Mouse (Mus musculus) hindbrain, embryonic 15.5 days (tissue): ENCODE results near the gene Nell1. TPM values are rescaled to one million over a fixed set of nuclear protein-coding genes. Genes with fewer than 3 reads are reported as not detected.
A peak's percentile ranks its signal among the peaks of the same experiment; 100 is the strongest.

Experiments used
- ATAC-seq: fragments of 200-750 bp; cut with Nextera tagmentation; 2 replicates; pipeline ENCODE4 v1.8.0; 2017; ENCODE audit warnings: low read depth, moderate number of reproducible peaks, moderate TSS enrichment; ENCODE audit not compliant: low FRiP score
- H3K27ac ChIP-seq: fragments of 300-500 bp; sonication (generic); replicated peaks from 2 replicates; pipeline ENCODE4 v1.5.1; 2015; ENCODE audit warnings: mild to moderate bottlenecking, inconsistent platforms
- H3K27me3 ChIP-seq: fragments of 300-500 bp; sonication (generic); 2 replicates; pipeline ENCODE4 v1.6.1; 2015; ENCODE audit warnings: control low read depth, inconsistent platforms
- H3K36me3 ChIP-seq: fragments of 300-500 bp; sonication (generic); 2 replicates; pipeline ENCODE4 v1.6.1; 2015; ENCODE audit warnings: control low read depth, inconsistent platforms
- H3K4me1 ChIP-seq: fragments of 300-500 bp; sonication (generic); replicated peaks from 2 replicates; pipeline ENCODE4 v1.6.1; 2015; ENCODE audit warnings: control low read depth, inconsistent platforms
- H3K4me2 ChIP-seq: fragments of 300-500 bp; sonication (generic); 2 replicates; pipeline ENCODE4 v1.6.1; 2015; ENCODE audit warnings: moderate library complexity, mild to moderate bottlenecking, inconsistent platforms
- H3K4me3 ChIP-seq: fragments of 300-500 bp; sonication (generic); 2 replicates; pipeline ENCODE4 v1.5.1; 2015; ENCODE audit warnings: mild to moderate bottlenecking, inconsistent platforms
- H3K9ac ChIP-seq: fragments of 300-500 bp; sonication (generic); 2 replicates; pipeline ENCODE4 v1.6.1; 2015; ENCODE audit warnings: inconsistent platforms
- H3K9me3 ChIP-seq: fragments of 300-500 bp; sonication (generic); 2 replicates; pipeline ENCODE4 v1.6.1; 2016; ENCODE audit warnings: control low read depth, inconsistent platforms
- WGBS: fragments of 180-500 bp; shearing (Covaris S2); methylation state at CpG from one replicate; pipeline ENCODE4 v1.1.7; 2015; 5-methylcytosine and 5-hydroxymethylcytosine counted together
- polyA plus RNA-seq: library from polyadenylated mRNA; unstranded; fragments of >200 nt; fragmentation: Nextera tagmentation; extraction: Ambion mirVana; gene quantifications from 2 replicates; pipeline ENCODE4 v1.2.1, GENCODE M21; 2015

Gene Nell1
- polyA plus RNA-seq, 1 experiment from 2014 or later: 30.0 TPM

DNA sequence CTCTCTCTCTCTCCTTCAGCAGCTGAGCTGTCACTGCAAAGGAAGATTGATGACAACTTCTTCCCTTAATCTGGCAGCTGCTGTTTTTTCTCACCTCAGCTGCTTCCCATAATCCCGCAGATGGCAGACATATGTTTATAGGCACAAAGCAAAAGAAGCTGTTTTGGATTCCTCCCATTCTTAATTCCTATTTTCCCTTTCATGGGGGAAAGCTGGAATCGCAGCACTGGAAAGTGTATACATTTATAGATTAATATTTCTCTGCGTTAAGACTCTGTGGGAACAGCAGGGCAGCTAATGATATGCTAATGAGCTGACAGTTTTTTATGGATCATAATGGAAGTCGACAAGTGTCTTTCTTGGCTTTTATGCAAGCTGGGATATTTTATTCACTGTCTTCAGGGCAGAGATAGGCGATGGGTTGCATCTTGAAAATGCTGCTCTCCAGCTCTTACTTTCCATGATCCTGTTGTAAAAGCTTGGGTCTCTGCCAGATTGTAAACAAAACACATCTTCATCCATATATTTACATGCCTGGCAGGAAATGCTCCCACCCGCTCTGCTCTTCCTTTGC lies 236.1 kb downstream of the Nell1 start:
- Histone ChIP-seq H3K27me3 (no peaks in the 10 kb centered on the region), H3K9ac (no peak overlapping the region), H3K4me2 (peak overlapping the region; percentile 21), H3K9me3 (no peaks in the 10 kb centered on the region), H3K4me1 (peaks cover 14% of the 10 kb centered on the region), H3K27ac (peak overlapping the region; percentile 51; the same call in 1 of the 2 replicates), H3K4me3 (no peak overlapping the region), H3K36me3 (no peaks in the 10 kb centered on the region)
- peak; percentile 48 for ATAC-seq
- WGBS: 16% methylated on average over 6 of the region's 6 CpGs

DNA sequence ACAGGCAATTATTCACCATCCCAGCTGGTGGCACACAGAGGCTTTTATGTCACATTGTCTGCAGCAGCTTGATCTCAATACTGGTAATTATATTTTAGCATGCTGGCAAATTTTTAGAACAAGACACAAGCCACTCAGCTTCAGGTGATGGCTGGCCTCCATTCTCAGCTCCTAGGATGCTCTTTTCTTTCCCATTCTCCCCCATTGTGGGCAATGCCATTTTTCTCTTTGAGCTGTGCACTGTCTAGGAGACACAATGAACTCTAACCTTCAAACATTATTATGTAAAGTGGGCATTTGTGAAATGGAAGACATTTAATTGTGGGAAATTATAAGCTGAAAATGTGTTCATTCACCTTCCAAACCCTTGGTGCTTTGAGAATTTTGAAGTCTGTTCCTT lies 247.2 kb downstream of the Nell1 start:
- no peak overlapping the region for H3K4me2 ChIP-seq
- ATAC-seq: 0 out of 2 replicates have a peak, but pooled peaks have one; percentile 56
- H3K9ac ChIP-seq: no peak overlapping the region
- 0 out of 2 replicates have a peak, but pooled peaks cover 3% of the 10 kb centered on the region for H3K27me3 ChIP-seq
- H3K9me3 ChIP-seq: no peaks in the 10 kb centered on the region
- no peak overlapping the region for H3K27ac ChIP-seq
- 0 out of 2 replicates have a peak, but pooled peaks cover 5% of the 10 kb centered on the region for H3K4me1 ChIP-seq
- H3K4me3 ChIP-seq: no peak overlapping the region
- H3K36me3 ChIP-seq: no peaks in the 10 kb centered on the region

DNA sequence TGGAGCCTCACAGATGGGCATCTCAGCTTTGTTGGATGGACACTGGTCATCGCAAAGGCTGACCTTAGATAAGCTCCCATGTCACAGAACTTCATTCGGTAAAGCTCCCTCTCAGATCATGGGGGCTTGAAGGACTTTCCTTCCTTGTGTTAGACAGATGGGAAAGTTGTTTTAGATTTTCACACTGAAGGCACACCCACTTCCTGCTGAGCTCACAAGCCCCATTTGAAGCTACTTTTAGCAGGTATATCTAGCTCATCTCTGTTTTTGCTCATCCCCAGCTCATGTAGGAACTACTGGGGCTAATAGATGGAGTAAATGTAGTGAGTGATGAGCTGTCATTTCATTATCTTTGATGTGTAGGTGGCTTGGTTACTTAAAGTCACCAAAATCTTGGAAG lies 252.0 kb downstream of the Nell1 start:
- no peak for ATAC-seq
- H3K9ac ChIP-seq: no peak overlapping the region
- H3K4me3 ChIP-seq: no peak overlapping the region
- H3K36me3 ChIP-seq: no peaks in the 10 kb centered on the region
- H3K27ac ChIP-seq: no peak overlapping the region
- WGBS: 94% methylated on average over 2 of the region's 2 CpGs
- no peak overlapping the region for H3K4me2 ChIP-seq
- no peaks in the 10 kb centered on the region for H3K4me1 ChIP-seq
- H3K27me3 ChIP-seq: 0 out of 2 replicates have a peak, but pooled peaks cover 3% of the 10 kb centered on the region
- H3K9me3 ChIP-seq: no peaks in the 10 kb centered on the region

DNA sequence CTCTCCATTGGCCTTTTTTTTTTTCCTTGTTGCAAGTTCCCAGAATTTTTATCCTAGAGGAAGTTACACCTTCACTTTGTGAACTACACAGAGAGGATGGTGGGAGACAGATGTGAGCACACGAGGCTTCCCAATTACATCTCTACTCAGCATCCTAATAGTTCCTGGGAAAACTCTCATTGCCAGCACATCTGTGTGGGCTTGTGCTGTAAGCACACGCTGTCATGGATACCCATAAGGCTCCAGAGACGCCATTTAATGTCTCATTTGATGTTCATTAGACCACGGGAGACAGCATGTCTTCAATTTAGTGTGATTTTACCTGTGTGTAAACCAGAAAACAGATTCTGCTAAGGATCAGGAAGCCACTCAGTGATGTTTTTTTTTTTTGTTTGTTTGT lies 253.6 kb downstream of the Nell1 start:
- no peaks in the 10 kb centered on the region for H3K4me1 ChIP-seq
- H3K9ac ChIP-seq: no peak overlapping the region
- 58% methylated on average over 4 of the region's 4 CpGs for WGBS
- no peaks in the 10 kb centered on the region for H3K9me3 ChIP-seq
- H3K27me3 ChIP-seq: no peaks in the 10 kb centered on the region
- no peak for ATAC-seq
- no peak overlapping the region for H3K4me2 ChIP-seq
- H3K27ac ChIP-seq: no peak overlapping the region
- H3K4me3 ChIP-seq: no peak overlapping the region
- H3K36me3 ChIP-seq: no peaks in the 10 kb centered on the region

DNA sequence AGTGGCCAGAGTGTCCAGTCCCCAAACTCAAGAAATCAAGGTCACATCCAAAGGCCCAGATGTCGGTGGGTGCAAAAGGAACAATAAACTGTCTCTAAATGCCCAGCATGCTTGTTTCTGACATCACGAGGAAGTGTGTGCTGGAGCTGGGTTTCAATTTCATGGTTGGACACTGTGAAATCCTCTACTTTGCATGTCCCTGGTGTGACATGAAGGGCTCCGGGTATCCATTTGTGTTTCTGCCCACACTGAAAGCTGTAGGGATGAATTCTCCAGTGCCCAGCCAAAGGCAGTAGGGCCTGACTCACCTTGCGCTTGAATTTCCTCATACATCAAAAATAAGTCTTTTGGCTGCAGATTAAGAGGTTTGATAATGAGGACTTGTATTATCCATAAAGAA lies 266.5 kb downstream of the Nell1 start:
- Histone ChIP-seq H3K4me1 (peaks cover 5% of the 10 kb centered on the region; the same call in 1 of the 2 replicates), H3K27me3 (no peaks in the 10 kb centered on the region), H3K4me2 (no peak overlapping the region), H3K9me3 (no peaks in the 10 kb centered on the region), H3K4me3 (no peak overlapping the region), H3K36me3 (no peaks in the 10 kb centered on the region), H3K27ac (no peak overlapping the region), H3K9ac (no peak overlapping the region)
- no peak for ATAC-seq
- 64% methylated on average over 4 of the region's 4 CpGs for WGBS

DNA sequence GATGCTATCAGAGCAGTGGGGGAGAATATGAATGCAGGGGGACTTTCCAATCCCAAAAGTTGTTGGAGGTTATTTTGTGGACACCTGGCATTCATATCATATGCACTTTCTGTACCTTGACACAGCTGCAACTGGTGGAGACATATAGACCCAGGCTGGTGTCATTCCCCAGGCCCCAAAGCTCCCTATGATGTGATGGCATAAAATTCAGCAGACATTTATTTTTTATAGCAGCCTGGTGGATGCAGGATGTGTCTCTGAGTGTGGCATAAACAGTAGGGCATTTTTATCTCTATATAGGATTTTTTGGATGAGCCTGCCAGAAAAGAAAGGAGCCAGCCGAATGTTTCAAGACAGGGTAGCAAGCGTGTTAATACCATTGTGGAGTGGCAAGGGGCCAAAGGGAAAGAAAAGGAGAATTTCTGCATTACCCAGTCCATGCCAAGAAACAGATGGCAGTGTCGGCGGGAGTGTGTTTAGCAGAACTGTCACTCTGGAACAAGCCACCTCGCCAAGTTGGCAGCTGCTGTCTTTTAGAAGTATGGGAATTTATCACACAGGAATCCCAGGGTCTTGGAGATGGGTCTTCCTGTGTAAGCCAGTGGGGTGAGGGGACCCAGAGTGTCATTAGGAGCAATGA lies 267.1 kb downstream of the Nell1 start:
- no peak overlapping the region for H3K9ac ChIP-seq
- H3K4me1 ChIP-seq: peaks cover 5% of the 10 kb centered on the region; the same call in 1 of the 2 replicates
- 45% methylated on average over 5 of the region's 5 CpGs for WGBS
- no peaks in the 10 kb centered on the region for H3K9me3 ChIP-seq
- no peaks in the 10 kb centered on the region for H3K36me3 ChIP-seq
- H3K4me2 ChIP-seq: no peak overlapping the region
- no peaks in the 10 kb centered on the region for H3K27me3 ChIP-seq
- no peak overlapping the region for H3K27ac ChIP-seq
- no peak overlapping the region for H3K4me3 ChIP-seq
- peak; percentile 93 for ATAC-seq

DNA sequence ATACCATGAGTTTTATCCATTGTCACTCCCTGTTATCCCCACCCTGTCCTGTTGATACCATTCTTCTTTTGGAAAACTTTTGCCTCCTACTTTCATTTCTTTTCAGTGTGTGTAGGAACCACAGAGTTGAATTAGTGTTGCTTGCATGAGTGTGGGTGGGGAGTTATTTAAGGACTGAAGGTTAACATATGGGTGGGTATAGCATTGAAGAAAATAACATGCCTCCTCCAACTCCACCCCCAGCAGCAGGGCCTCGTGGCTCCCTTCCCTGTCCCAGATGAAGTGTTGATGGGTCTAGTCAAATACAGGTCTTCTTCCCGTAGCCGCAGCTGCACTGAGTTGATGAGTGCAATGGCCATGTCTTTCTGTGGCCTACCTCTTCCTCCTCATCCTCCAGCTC lies 278.5 kb downstream of the Nell1 start:
- Histone ChIP-seq H3K27ac (no peak overlapping the region), H3K9ac (no peak overlapping the region), H3K4me1 (no peaks in the 10 kb centered on the region), H3K27me3 (no peaks in the 10 kb centered on the region), H3K36me3 (no peaks in the 10 kb centered on the region), H3K4me2 (no peak overlapping the region), H3K4me3 (no peak overlapping the region), H3K9me3 (no peaks in the 10 kb centered on the region)
- 90% methylated on average over 3 of the region's 3 CpGs for WGBS
- ATAC-seq: no peak

DNA sequence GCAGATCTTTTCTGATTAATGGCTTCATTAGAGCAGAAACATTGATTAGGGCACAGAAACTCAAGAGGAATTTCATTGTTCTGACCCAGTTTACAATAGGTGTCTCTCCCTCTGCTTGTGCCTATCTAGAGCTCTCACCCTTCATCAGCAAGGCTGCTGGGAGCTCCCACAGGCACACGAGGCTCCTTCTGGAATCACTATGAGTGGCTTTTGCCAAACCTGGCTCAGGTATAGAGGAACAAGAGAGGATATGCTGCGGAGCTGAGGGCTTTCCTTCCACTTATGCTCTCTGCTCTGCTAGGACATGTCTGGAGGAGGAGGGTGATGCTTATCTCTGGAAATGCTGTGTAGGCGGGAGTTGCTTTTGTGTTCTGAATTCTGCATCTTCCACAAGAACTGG lies 285.4 kb downstream of the Nell1 start:
- no peaks in the 10 kb centered on the region for H3K27me3 ChIP-seq
- no peak overlapping the region for H3K4me3 ChIP-seq
- no peak overlapping the region for H3K9ac ChIP-seq
- no peak for ATAC-seq
- H3K36me3 ChIP-seq: no peaks in the 10 kb centered on the region
- H3K4me2 ChIP-seq: no peak overlapping the region
- H3K27ac ChIP-seq: no peak overlapping the region
- H3K9me3 ChIP-seq: no peaks in the 10 kb centered on the region
- WGBS: 73% methylated on average over 3 of the region's 3 CpGs
- no peaks in the 10 kb centered on the region for H3K4me1 ChIP-seq

DNA sequence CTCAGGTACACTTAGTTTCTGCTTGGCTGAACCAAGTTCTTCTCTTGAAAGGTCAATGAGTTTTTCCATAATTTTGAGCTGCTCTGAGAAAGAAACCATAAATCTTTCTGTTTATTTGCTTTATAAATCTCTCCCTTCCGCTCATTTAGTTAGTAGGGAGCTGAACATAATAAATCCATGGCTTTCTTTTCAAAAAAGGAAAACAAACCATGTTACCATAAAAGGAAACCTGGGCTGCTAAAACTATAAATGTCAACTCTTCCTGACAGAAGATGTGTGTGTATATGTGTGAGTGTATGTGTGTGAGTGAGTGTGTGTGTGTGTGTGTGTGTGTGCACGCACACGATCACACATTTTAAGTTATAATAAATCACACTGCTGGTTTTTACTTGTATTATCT lies 320.8 kb downstream of the Nell1 start:
- H3K4me2 ChIP-seq: no peak overlapping the region
- no peaks in the 10 kb centered on the region for H3K36me3 ChIP-seq
- no peak overlapping the region for H3K4me3 ChIP-seq
- no peak overlapping the region for H3K9ac ChIP-seq
- H3K27ac ChIP-seq: no peak overlapping the region
- no peaks in the 10 kb centered on the region for H3K9me3 ChIP-seq
- no peaks in the 10 kb centered on the region for H3K27me3 ChIP-seq
- WGBS: 82% methylated on average over 3 of the region's 3 CpGs
- ATAC-seq: no peak
- H3K4me1 ChIP-seq: no peaks in the 10 kb centered on the region

DNA sequence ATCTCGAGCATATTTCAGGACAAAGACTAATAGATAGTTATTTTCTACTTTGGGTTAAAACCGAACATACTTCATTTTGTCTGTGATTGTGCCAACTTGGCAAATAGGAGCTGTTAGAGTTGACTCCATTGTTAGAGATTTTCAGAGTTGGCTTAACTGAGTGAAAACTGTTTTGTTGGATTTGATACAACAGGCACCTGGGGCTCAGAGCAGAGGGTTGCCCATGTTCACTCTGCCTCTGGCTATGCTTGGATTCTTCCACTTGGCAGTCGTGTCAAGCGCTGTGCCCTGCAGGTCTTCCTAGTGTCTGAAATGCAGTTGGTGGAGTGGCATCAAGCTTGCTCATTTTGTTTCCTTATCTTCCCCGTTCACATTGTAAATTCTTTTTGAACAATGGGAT lies 363.6 kb downstream of the Nell1 start:
- H3K27ac ChIP-seq: no peak overlapping the region
- H3K36me3 ChIP-seq: no peaks in the 10 kb centered on the region
- ATAC-seq: no peak
- no peak overlapping the region for H3K4me3 ChIP-seq
- WGBS: 70% methylated on average over 5 of the region's 5 CpGs
- H3K4me2 ChIP-seq: no peak overlapping the region
- no peaks in the 10 kb centered on the region for H3K4me1 ChIP-seq
- H3K9ac ChIP-seq: no peak overlapping the region
- H3K27me3 ChIP-seq: no peaks in the 10 kb centered on the region
- no peaks in the 10 kb centered on the region for H3K9me3 ChIP-seq

DNA sequence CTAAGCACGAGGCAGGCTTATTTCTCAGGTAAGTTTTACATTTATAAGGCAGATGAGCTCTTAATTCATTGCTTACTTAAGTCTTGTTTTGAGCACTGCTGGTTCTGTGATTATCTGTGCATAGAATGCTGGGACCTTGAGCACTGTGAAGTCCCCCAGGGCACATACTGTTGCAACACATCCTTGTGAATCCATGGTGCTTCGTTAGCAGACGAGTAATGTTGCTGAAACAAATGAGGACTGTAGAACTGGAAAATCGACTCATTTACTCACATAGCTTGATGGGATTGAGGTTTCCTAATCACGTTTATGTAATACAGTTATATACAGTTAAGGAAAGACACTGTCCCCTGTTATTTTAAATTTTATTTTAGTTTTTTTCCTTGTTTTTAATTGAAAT lies 364.1 kb downstream of the Nell1 start:
- no peak overlapping the region for H3K9ac ChIP-seq
- no peak overlapping the region for H3K27ac ChIP-seq
- H3K27me3 ChIP-seq: no peaks in the 10 kb centered on the region
- no peak overlapping the region for H3K4me3 ChIP-seq
- no peak overlapping the region for H3K4me2 ChIP-seq
- no peak for ATAC-seq
- 62% methylated on average over 5 of the region's 5 CpGs for WGBS
- H3K9me3 ChIP-seq: no peaks in the 10 kb centered on the region
- no peaks in the 10 kb centered on the region for H3K36me3 ChIP-seq
- no peaks in the 10 kb centered on the region for H3K4me1 ChIP-seq

DNA sequence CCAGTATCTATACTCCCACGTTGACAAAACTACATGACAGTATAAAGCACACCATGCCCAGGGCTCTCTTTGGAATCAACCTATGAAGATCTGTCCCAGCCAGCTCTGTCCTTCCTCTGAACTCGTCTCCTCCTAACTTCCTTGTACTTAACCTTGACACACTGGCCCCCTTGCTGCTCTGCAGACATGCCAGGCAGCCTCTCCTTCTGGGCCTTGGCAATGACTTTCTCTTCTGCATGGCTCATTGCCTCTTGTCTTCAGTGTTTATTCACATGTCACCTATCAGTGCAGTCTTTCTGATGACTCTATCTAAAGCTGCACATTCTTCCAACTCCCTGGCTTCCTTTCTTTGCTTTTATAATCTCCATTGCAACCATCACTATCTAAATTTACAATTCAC lies 376.9 kb downstream of the Nell1 start:
- H3K27ac ChIP-seq: no peak overlapping the region
- H3K36me3 ChIP-seq: no peaks in the 10 kb centered on the region
- H3K4me2 ChIP-seq: no peak overlapping the region
- ATAC-seq: no peak
- H3K9me3 ChIP-seq: no peaks in the 10 kb centered on the region
- H3K27me3 ChIP-seq: no peaks in the 10 kb centered on the region
- no peak overlapping the region for H3K4me3 ChIP-seq
- H3K4me1 ChIP-seq: no peaks in the 10 kb centered on the region
- 44% methylated on average over 2 of the region's 2 CpGs for WGBS
- H3K9ac ChIP-seq: no peak overlapping the region

DNA sequence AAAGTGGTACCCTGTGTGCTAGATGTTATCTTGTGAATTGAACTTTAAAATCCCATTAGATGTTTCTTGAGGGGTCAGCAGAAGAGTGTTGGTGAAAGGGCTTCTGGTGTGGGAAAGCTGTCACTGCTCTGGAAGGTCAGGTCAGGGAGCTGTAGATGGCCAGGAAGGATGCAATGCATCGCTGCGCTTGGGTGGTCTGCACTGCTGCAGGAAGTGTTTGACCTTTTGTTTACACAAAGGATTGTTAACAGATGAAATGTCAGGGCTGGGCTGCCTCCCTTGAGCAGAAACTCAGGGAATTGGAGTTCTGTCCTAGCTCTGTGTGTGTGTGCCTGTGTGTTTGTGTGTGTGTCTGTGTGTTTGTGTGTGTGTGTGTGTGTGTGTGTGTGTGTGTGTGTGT lies 382.5 kb downstream of the Nell1 start:
- no peak for ATAC-seq
- WGBS: 19% methylated on average over 2 of the region's 2 CpGs

More for the DNA sequence above, 382.5 kb downstream of the Nell1 start:
- Histone ChIP-seq H3K9me3 (no peaks in the 10 kb centered on the region), H3K27me3 (no peaks in the 10 kb centered on the region), H3K4me1 (no peaks in the 10 kb centered on the region), H3K4me2 (no peak overlapping the region), H3K27ac (no peak overlapping the region), H3K36me3 (no peaks in the 10 kb centered on the region), H3K9ac (no peak overlapping the region), H3K4me3 (no peak overlapping the region)
